Mouse (Mus musculus) mouse trophoblast stem cell (cell line): ENCODE results near the gene Dynlt1a.
"Not testable (repeated sequence)": the region's sequence is repeated elsewhere in the genome, so short reads cannot be mapped to it uniquely, and the experiment has no call there.

Experiments
- in situ Hi-C, 2 experiments: fragments of 300-500 bp; cut with MseI, MboI; formaldehyde crosslinking; loops; 2 replicates in 1 of 2; 3 replicates in 1 of 2; pipeline ENCODE4 v1.15.1; 2025

Gene Dynlt1a

GRCm38 (mm10) chr17:6289045-6289444 lies 28.3 kb downstream of the Dynlt1a start:
- in situ Hi-C loops: not testable (repeated sequence)

- in situ Hi-C loops: not testable (repeated sequence)
Measured at GRCm38 (mm10) chr17:6286169-6286568, 31.1 kb downstream of the Dynlt1a start.

GRCm38 (mm10) chr17:6283137-6283536 lies 34.2 kb downstream of the Dynlt1a start:
- in situ Hi-C loops: not testable (repeated sequence)

GRCm38 (mm10) chr17:6280513-6280912 lies 36.8 kb downstream of the Dynlt1a start:
- in situ Hi-C loops: not testable (repeated sequence)

GRCm38 (mm10) chr17:6279772-6280171 lies 37.5 kb downstream of the Dynlt1a start:
- in situ Hi-C loops: not testable (repeated sequence)

- in situ Hi-C loops: not testable (repeated sequence)
Measured at GRCm38 (mm10) chr17:6279205-6279604, 38.1 kb downstream of the Dynlt1a start.

- in situ Hi-C loops: not testable (repeated sequence)
Measured at GRCm38 (mm10) chr17:6274693-6275092, 42.6 kb downstream of the Dynlt1a start.

- in situ Hi-C loops: not testable (repeated sequence)
Measured at GRCm38 (mm10) chr17:6271970-6272369, 45.3 kb downstream of the Dynlt1a start.

- in situ Hi-C loops: not testable (repeated sequence)
Measured at GRCm38 (mm10) chr17:6270840-6271239, 46.5 kb downstream of the Dynlt1a start.

GRCm38 (mm10) chr17:6269876-6270831 lies 47.1 kb downstream of the Dynlt1a start:
- in situ Hi-C loops: not testable (repeated sequence)

GRCm38 (mm10) chr17:6257070-6257456 lies 60.2 kb downstream of the Dynlt1a start:
- in situ Hi-C loops: not testable (repeated sequence)

GRCm38 (mm10) chr17:6256400-6257069 lies 60.8 kb downstream of the Dynlt1a start, which contains the start of gene Tmem181a:
Gene Tmem181a, plus strand, starts transcription at chr17:6256860.
- in situ Hi-C loops: not testable (repeated sequence)
